Mouse (Mus musculus) layer of hippocampus, postnatal 14 days (tissue): ENCODE results near the gene Tcf21. TPM values are rescaled to one million over a fixed set of nuclear protein-coding genes. Genes with fewer than 3 reads are reported as not detected.
A peak's percentile ranks its signal among the peaks of the same experiment; 100 is the strongest.

ENCODE experiments used
- DNase-seq, 2 experiments: peaks; one replicate each; pipeline ENCODE4 v3.0.0; 2021 to 2022; ENCODE audit warnings: low spot score in 2 of 2, mixed read lengths in 1 of 2
- total RNA-seq, 2 experiments: library from RNA; stranded (reverse); gene quantifications; 2 replicates each; pipeline ENCODE4 v1.2.3; 2021

Tcf21 gene
- total RNA-seq, 2 experiments from 2014 or later: 0.25 TPM; not detected in 1

GRCm38 (mm10) chr10:22815461-22816236 is 4.3 kb downstream of the Tcf21 start:
- no peak for DNase-seq

GRCm38 (mm10) chr10:22814771-22815170 is 5.2 kb downstream of the Tcf21 start:
- DNase-seq: no peak

GRCm38 (mm10) chr10:22814294-22814693 is 5.7 kb downstream of the Tcf21 start:
- DNase-seq: no peak

GRCm38 (mm10) chr10:22813317-22813960 is 6.5 kb downstream of the Tcf21 start:
- no peak for DNase-seq

- no peak for DNase-seq
These were observed 8.1 kb downstream of the Tcf21 start for GRCm38 (mm10) chr10:22811921-22812320.

- DNase-seq: no peak
These were observed 37.3 kb downstream of the Tcf21 start for GRCm38 (mm10) chr10:22782684-22783083.

GRCm38 (mm10) chr10:22781466-22781865 is 38.5 kb downstream of the Tcf21 start:
- no peak for DNase-seq

DNA sequence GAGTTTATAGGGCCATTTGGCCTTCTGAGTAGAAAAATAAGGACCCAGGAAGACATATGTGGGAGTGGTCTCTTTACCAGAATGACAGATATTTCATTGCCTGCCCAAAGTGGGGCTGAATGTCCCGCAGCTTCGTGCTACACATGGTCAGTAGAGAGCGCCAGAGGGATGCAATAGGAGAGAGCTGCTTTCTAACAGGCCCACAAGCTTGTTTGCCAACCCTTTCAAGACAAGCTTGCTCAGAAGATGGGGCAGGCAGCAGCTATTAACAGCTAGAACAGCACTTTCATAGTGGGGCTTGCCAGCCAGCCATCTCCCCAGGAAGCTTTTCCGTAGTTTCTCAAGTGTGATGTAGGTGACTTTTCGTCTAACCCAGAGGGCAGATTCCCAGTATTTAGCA is 42.0 kb downstream of the Tcf21 start:
- DNase-seq: peak in 1 of 2 experiments; percentile 13

GRCm38 (mm10) chr10:22776007-22776698 is 43.8 kb downstream of the Tcf21 start:
- peak; percentile 55 to 66 for DNase-seq

DNA sequence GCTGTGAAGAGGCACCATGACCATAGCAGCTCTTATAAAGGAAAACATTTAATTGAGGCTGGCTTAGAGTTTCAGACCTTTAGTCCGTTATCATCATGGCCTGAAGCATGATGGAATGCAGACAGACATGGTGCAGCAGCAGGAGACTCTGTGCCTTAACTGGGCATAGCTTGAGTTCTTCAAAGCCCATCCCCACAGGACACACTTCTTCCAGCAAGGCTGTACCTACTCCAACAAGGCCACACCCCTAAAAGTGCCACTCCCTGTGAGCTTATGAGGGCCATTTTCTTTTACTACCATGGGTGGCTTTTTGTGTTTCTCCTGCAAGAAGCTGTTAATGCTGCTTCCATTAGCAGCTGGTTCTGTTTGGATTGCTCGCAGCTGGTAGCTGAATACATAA is 44.5 kb downstream of the Tcf21 start:
- DNase-seq: no peak

GRCm38 (mm10) chr10:22774626-22775025 is 45.3 kb downstream of the Tcf21 start:
- DNase-seq: no peak

Other genes starting within 250 kb of the Tcf21 start
- gene Slc2a12, start 175.2 kb downstream of the Tcf21 start, total RNA-seq: 10 to 100 TPM in 1 of 2 experiments, 1 to 10 TPM in 1; 4.0 to 13.4 TPM
- 10 to 100 TPM; 57.3 to 61.6 TPM for gene Tbpl1, start 88.2 kb downstream of the Tcf21 start, total RNA-seq